Mouse (Mus musculus) liver, postnatal 0 days (tissue): Measurements from ENCODE around the gene Sox30. TPM values are rescaled to one million over a fixed set of nuclear protein-coding genes. Genes with fewer than 3 reads are reported as not detected.

ENCODE experiments used
- ATAC-seq: fragments of 200-750 bp; cut with Nextera tagmentation; 2 replicates; pipeline ENCODE4 v1.8.0; 2017; ENCODE audit warnings: mild to moderate bottlenecking, moderate library complexity
- DNase-seq: peaks from one replicate; pipeline ENCODE4 v3.0.0-alpha.2; 2016
- H3K27ac ChIP-seq: fragments of 300-500 bp; sonication (generic); 2 replicates; pipeline ENCODE4 v1.5.1; 2014; ENCODE audit warnings: antibody characterized with exemption, moderate library complexity, mild to moderate bottlenecking, low read depth
- H3K27me3 ChIP-seq: fragments of 300-500 bp; sonication (generic); 2 replicates; pipeline ENCODE4 v1.6.1; 2014; ENCODE audit warnings: low read length, control low read depth, mixed read lengths; ENCODE audit not compliant: insufficient read depth
- H3K36me3 ChIP-seq: fragments of 300-500 bp; sonication (generic); replicated peaks from 2 replicates; pipeline ENCODE4 v1.6.1; 2014; ENCODE audit warnings: mild to moderate bottlenecking, control low read depth, low read length, moderate library complexity, mixed read lengths; ENCODE audit not compliant: insufficient read depth
- H3K4me1 ChIP-seq: fragments of 300-500 bp; sonication (generic); 2 replicates; pipeline ENCODE4 v1.6.1; 2014; ENCODE audit warnings: antibody characterized with exemption, mild to moderate bottlenecking, control low read depth; ENCODE audit not compliant: insufficient read depth
- H3K4me2 ChIP-seq: fragments of 300-500 bp; sonication (generic); 2 replicates; pipeline ENCODE4 v1.6.1; 2014; ENCODE audit warnings: low read depth, mild to moderate bottlenecking, low read length, moderate library complexity, mixed read lengths
- H3K4me3 ChIP-seq: fragments of 300-500 bp; sonication (generic); 2 replicates; pipeline ENCODE4 v1.5.1; 2014; ENCODE audit warnings: low read depth, low read length
- H3K9ac ChIP-seq: fragments of 300-500 bp; sonication (generic); replicated peaks from 2 replicates; pipeline ENCODE4 v1.6.1; 2014; ENCODE audit warnings: mild to moderate bottlenecking, moderate library complexity
- H3K9me3 ChIP-seq: fragments of 300-500 bp; sonication (generic); 2 replicates; pipeline ENCODE4 v1.6.1; 2016; ENCODE audit warnings: mild to moderate bottlenecking, control low read depth, low read length, mixed read lengths
- CTCF ChIP-seq: sonication (generic); IDR thresholded peaks from 2 replicates; pipeline ENCODE4 v1.5.1; 2016; ENCODE audit warnings: antibody characterized with exemption, low read depth
- EP300 ChIP-seq: IDR thresholded peaks from 2 replicates; pipeline ENCODE4 v1.6.1; 2016; ENCODE audit warnings: antibody characterized with exemption, low read depth, mild to moderate bottlenecking
- whole genome bisulfite sequencing: fragments of 180-500 bp; shearing (Covaris S2); extraction: QIAGEN DNeasy Blood & Tissue Kit; methylation state at CpG from one replicate; pipeline ENCODE4 v1.1.7; 2014; ENCODE audit not compliant: insufficient replicate concordance; 5-methylcytosine and 5-hydroxymethylcytosine counted together
- polyA plus RNA-seq: library from polyadenylated mRNA; unstranded; fragments of >200 nt; fragmentation: Nextera tagmentation; extraction: Ambion mirVana; gene quantifications from 2 replicates; pipeline ENCODE4 v1.2.1, GENCODE M21; 2015

The Sox30 gene
- polyA plus RNA-seq, 1 experiment from 2014 or later: 0.04 TPM

DNA sequence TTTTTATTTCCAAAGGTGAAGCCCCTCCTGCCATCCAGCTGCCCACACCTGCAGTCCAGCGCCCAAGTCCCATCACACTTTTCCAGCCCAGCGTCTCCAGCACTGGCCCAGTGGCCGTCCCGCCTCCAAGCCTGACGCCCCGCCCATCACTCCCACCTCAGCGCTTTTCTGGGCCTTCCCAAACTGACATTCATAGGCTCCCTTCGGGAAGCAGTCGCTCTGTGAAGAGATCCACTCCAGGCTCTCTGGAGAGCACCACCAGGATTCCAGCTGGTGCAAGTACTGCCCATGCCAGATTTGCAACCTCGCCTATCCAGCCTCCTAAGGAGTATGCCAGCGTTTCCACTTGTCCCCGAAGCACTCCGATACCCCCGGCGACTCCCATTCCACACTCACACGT lies 11.5 kb downstream of the Sox30 start:
- Histone ChIP-seq H3K4me2 (peak overlapping the region; percentile 55), H3K4me3 (peak overlapping the region; percentile 11), H3K36me3 (no peaks in the 10 kb centered on the region), H3K4me1 (peaks cover 7% of the 10 kb centered on the region; the same call in 1 of the 2 replicates), H3K27me3 (no peaks in the 10 kb centered on the region), H3K9ac (no peak overlapping the region; the same call in 1 of the 2 replicates), H3K27ac (no peak overlapping the region), H3K9me3 (no peaks in the 10 kb centered on the region)
- WGBS: 11% methylated on average over 16 of the region's 16 CpGs
- no peak for TF ChIP-seq EP300
- no peak for TF ChIP-seq CTCF
- DNase-seq (peak; percentile 23), ATAC-seq (no peak)

DNA sequence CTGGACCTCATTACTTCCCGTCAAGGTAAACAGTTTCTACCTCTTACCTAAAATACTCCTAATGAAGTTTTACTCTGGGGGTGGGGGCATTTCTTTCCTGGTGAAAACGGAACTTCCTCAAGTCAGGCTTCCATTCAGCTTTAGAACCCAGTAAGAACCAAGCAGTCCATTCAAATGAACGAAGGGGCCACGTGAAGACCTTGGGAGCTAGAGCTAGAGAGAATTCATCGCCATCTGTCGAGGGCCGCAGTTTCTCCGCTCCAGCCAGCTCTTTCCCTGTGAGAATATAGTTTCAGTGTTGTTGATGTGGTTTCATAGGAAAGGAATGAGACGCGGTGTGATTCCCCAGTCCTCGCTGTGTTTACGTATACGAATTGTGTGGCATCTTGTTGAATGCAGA lies 12.0 kb downstream of the Sox30 start:
- Histone ChIP-seq H3K27me3 (no peaks in the 10 kb centered on the region), H3K27ac (no peak overlapping the region), H3K9ac (no peak overlapping the region), H3K4me2 (peak overlapping the region; percentile 55), H3K4me1 (peaks cover 7% of the 10 kb centered on the region; the same call in 1 of the 2 replicates), H3K36me3 (no peaks in the 10 kb centered on the region), H3K9me3 (no peaks in the 10 kb centered on the region), H3K4me3 (peak overlapping the region; percentile 11; the same call in 1 of the 2 replicates)
- TF ChIP-seq CTCF (no peak), EP300 (no peak)
- WGBS: 46% methylated on average over 13 of the region's 13 CpGs
- no peak for DNase-seq
- no peak for ATAC-seq

DNA sequence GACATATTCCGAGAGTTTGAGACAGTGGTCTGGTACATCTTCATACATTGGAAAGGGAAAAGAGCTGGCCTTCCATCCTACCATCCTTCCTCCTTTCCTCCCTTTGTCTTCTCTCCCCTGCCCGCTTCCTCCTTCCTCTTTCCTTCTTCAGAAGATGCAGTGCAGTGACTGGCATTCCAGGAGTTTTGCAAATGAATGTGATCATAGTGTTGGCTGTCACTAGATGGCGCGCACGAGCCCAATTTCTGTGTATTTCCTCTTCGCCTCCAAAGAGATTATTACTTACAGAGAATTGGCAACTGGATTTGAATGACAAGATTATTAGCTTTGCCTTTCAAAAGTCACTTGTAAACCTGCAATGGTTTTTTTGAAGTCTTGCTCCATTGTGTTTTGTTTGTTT lies 36.0 kb downstream of the Sox30 start:
- Histone ChIP-seq H3K4me2 (no peak overlapping the region), H3K9me3 (no peaks in the 10 kb centered on the region), H3K27ac (no peak overlapping the region), H3K9ac (no peak overlapping the region), H3K36me3 (no peaks in the 10 kb centered on the region), H3K4me3 (no peak overlapping the region), H3K4me1 (no peaks in the 10 kb centered on the region), H3K27me3 (no peaks in the 10 kb centered on the region)
- ATAC-seq (no peak), DNase-seq (peak; percentile 79)
- 21% methylated on average over 6 of the region's 6 CpGs for WGBS
- TF ChIP-seq EP300 (no peak), CTCF (peak; percentile 78)

DNA sequence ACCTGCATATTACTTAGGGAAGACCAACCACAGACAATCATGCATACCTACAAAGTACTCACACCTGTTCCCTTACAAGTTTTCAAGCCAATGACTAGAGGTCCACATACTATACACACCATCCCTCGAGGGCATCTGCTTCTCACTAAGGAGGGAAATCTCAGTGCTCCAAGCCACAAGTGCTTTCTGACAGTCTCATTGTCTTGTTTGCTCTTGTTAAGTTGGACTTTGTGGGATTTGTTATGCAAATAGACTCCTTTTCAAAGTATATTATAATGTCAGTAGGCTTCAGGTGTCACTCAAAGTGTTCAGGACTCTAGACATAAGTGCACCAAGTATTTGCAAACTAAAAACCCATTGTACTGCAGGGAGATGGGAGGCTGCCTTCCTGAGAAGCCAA lies 40.1 kb downstream of the Sox30 start:
- peaks cover 5% of the 10 kb centered on the region; the same call in 1 of the 2 replicates for H3K4me1 ChIP-seq
- 76% methylated on average over 1 of the region's 1 CpGs for WGBS
- no peaks in the 10 kb centered on the region for H3K9me3 ChIP-seq
- H3K27ac ChIP-seq: no peak overlapping the region
- no peaks in the 10 kb centered on the region for H3K27me3 ChIP-seq
- H3K4me2 ChIP-seq: no peak overlapping the region
- H3K9ac ChIP-seq: no peak overlapping the region
- DNase-seq (no peak), ATAC-seq (no peak)
- TF ChIP-seq EP300: no peak
- TF ChIP-seq CTCF: no peak
- H3K4me3 ChIP-seq: no peak overlapping the region
- H3K36me3 ChIP-seq: no peaks in the 10 kb centered on the region

DNA sequence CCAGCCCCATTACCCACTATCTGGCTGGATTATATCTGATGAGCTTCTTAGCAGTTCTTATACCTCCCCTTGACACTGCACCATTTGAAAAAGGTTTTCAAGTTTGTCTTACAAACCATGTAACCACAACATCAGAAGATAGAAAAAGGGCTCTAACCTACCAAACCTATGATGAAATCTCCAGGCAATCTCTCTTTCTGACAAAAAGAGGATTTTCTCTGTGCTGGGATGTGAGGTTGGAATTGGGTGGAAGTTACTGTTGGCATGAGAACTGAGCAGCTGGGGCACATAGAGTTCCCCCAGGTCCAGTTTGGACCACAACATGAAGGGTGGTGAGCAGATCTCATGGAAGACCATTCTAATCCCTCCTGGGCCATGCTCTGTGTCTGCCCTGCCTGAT lies 41.7 kb downstream of the Sox30 start:
- Histone ChIP-seq H3K9me3 (no peaks in the 10 kb centered on the region), H3K4me3 (no peak overlapping the region), H3K9ac (no peak overlapping the region), H3K27me3 (no peaks in the 10 kb centered on the region), H3K27ac (no peak overlapping the region), H3K4me2 (no peak overlapping the region), H3K4me1 (peaks cover 5% of the 10 kb centered on the region; the same call in 1 of the 2 replicates), H3K36me3 (no peaks in the 10 kb centered on the region)
- TF ChIP-seq CTCF (no peak), EP300 (no peak)
- no peak for ATAC-seq
- no peak for DNase-seq

DNA sequence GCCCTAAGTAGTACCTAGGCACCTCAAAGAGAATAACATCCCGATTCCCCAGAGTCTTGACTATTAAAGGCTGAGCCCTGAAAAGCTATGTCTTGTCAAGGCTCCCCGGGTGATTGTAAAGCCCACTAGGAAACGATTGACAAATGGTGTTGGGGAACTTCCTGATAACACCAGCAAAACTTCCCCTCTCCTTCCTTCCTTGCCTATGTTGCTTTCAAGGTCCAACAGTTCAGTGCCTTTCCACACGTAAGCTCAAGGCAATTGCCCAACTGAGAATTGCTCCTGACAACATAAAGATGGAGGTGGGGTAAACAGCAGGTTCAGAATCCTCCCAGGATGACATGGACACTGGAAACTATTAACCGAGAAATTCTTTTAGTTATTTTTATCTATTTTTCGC lies 42.9 kb downstream of the Sox30 start:
- H3K4me1 ChIP-seq: peaks cover 5% of the 10 kb centered on the region; the same call in 1 of the 2 replicates
- H3K9me3 ChIP-seq: no peaks in the 10 kb centered on the region
- whole genome bisulfite sequencing: 45% methylated on average over 6 of the region's 6 CpGs
- no peaks in the 10 kb centered on the region for H3K36me3 ChIP-seq
- DNase-seq (no peak), ATAC-seq (no peak)
- TF ChIP-seq CTCF (no peak), EP300 (no peak)
- H3K4me2 ChIP-seq: no peak overlapping the region
- H3K27ac ChIP-seq: no peak overlapping the region
- H3K4me3 ChIP-seq: no peak overlapping the region
- no peaks in the 10 kb centered on the region for H3K27me3 ChIP-seq
- no peak overlapping the region for H3K9ac ChIP-seq

DNA sequence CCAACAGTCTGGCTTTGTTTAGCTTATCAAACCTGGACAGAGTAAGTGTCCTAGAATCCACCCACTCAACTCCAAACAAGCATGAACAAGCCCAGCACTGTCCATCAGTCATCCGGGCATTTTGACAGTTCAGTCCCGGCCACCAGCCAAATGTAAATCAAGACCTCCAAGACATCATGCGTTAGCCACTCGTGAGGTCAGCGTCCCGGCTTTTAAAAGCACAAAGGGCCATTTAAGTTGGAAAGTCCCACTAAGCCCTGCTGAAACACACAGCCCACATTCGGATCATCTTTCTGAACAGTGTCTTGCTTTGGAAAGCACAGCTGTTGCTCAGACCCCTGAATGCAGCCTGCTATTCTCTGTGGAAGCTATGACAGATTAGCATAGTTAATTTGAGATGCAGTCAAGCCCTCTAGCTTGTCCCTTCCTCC lies 45.9 kb downstream of the Sox30 start:
- DNase-seq (no peak), ATAC-seq (no peak)
- Histone ChIP-seq H3K4me3 (no peak overlapping the region), H3K9ac (no peak overlapping the region), H3K9me3 (no peaks in the 10 kb centered on the region), H3K27ac (no peak overlapping the region), H3K4me2 (no peak overlapping the region), H3K4me1 (peaks cover 5% of the 10 kb centered on the region; the same call in 1 of the 2 replicates), H3K27me3 (no peaks in the 10 kb centered on the region), H3K36me3 (no peaks in the 10 kb centered on the region)
- WGBS: 61% methylated on average over 7 of the region's 7 CpGs
- TF ChIP-seq CTCF (no peak), EP300 (no peak)
